Mouse (Mus musculus): Measurements from ENCODE around the gene Cpt1b.

DNA sequence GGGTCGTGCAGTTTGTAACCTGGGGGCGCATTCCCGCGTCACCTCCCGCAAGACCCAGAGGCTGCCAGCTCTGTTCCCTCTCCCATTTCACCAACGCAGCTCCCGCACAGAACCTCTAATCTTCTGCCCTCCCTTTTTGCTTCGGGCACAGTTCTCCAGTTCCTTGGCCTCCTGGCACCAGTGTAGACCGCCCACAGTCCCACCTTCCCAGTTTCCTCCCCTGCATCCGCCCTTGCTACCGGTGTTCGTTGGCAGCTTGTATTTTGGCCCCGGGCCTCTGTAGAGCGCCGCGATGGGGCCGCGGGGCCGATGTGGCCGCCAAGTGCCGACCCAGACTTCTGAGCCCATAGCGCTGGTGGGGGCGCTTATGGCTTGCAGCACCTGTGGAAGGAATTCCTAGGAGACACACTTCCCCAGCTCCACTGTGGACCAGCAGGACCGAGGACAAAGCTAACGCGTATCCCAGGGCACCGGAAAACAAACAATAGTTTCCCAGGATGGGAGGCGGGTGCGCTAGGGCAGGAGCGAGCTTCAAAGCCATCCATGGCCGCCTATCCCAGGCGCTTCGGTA is 46.7 kb downstream of the Cpt1b start, which contains the start of gene Odf3b:
- TF ChIP-seq GATA1 (IDR thresholded peaks at IDR 0.05; ENCODE audit: borderline replicate concordance, low read length) (no peak), CTCF (IDR thresholded peaks at IDR 0.05; ENCODE audit: low read depth, low read length) (no peak)
